Mouse (Mus musculus) kidney, embryonic 14.5 days (tissue): ENCODE results near the gene Dkk1. TPM values are rescaled to one million over a fixed set of nuclear protein-coding genes. Genes with fewer than 3 reads are reported as not detected.
A peak's percentile ranks its signal among the peaks of the same experiment; 100 is the strongest.
"Not testable (repeated sequence)": the region's sequence is repeated elsewhere in the genome, so short reads cannot be mapped to it uniquely, and the experiment has no call there.

Experiments used
- ATAC-seq: fragments of 200-750 bp; cut with Nextera tagmentation; 2 replicates; pipeline ENCODE4 v1.8.0; 2017; ENCODE audit warnings: moderate number of reproducible peaks, mild to moderate bottlenecking, moderate TSS enrichment, moderate library complexity; ENCODE audit not compliant: low FRiP score, low TSS enrichment
- H3K27ac ChIP-seq: fragments of 300-500 bp; sonication (generic); 2 replicates; pipeline ENCODE4 v1.5.1; 2014; ENCODE audit warnings: low read depth, mild to moderate bottlenecking, low read length, moderate library complexity, mixed read lengths
- H3K27me3 ChIP-seq: fragments of 300-500 bp; sonication (generic); 2 replicates; pipeline ENCODE4 v1.6.1; 2014; ENCODE audit warnings: mild to moderate bottlenecking, low read length; ENCODE audit not compliant: control insufficient read depth, insufficient read depth
- H3K36me3 ChIP-seq: fragments of 300-500 bp; sonication (generic); 2 replicates; pipeline ENCODE4 v1.6.1; 2014; ENCODE audit warnings: low read length, mixed read lengths; ENCODE audit not compliant: control insufficient read depth, insufficient read depth
- H3K4me1 ChIP-seq: fragments of 300-500 bp; sonication (generic); 2 replicates; pipeline ENCODE4 v1.6.1; 2014; ENCODE audit warnings: low read length, mixed read lengths; ENCODE audit not compliant: control insufficient read depth, insufficient read depth
- H3K4me2 ChIP-seq: fragments of 300-500 bp; sonication (generic); replicated peaks from 2 replicates; pipeline ENCODE4 v1.6.1; 2014; ENCODE audit warnings: low read depth, mild to moderate bottlenecking, low read length
- H3K4me3 ChIP-seq: fragments of 300-500 bp; sonication (generic); 2 replicates; pipeline ENCODE4 v1.5.1; 2014; ENCODE audit warnings: mild to moderate bottlenecking, low read length
- H3K9ac ChIP-seq: fragments of 300-500 bp; sonication (generic); 2 replicates; pipeline ENCODE4 v1.6.1; 2014; ENCODE audit warnings: low read depth, mild to moderate bottlenecking, low read length, moderate library complexity
- H3K9me3 ChIP-seq: fragments of 300-500 bp; sonication (generic); 2 replicates; pipeline ENCODE4 v1.6.1; 2016; ENCODE audit warnings: low read length; ENCODE audit not compliant: control insufficient read depth
- WGBS: fragments of 180-500 bp; shearing (Covaris S2); extraction: QIAGEN DNeasy Blood & Tissue Kit; methylation state at CpG from one replicate; pipeline ENCODE4 v1.1.7; 2014; 5-methylcytosine and 5-hydroxymethylcytosine counted together
- polyA plus RNA-seq: library from polyadenylated mRNA; unstranded; fragments of >200 nt; fragmentation: Nextera tagmentation; extraction: Ambion mirVana; gene quantifications from 2 replicates; pipeline ENCODE4 v1.2.1, GENCODE M21; 2014

Gene Dkk1
- polyA plus RNA-seq, 1 experiment from 2014 or later: 37.8 TPM

DNA sequence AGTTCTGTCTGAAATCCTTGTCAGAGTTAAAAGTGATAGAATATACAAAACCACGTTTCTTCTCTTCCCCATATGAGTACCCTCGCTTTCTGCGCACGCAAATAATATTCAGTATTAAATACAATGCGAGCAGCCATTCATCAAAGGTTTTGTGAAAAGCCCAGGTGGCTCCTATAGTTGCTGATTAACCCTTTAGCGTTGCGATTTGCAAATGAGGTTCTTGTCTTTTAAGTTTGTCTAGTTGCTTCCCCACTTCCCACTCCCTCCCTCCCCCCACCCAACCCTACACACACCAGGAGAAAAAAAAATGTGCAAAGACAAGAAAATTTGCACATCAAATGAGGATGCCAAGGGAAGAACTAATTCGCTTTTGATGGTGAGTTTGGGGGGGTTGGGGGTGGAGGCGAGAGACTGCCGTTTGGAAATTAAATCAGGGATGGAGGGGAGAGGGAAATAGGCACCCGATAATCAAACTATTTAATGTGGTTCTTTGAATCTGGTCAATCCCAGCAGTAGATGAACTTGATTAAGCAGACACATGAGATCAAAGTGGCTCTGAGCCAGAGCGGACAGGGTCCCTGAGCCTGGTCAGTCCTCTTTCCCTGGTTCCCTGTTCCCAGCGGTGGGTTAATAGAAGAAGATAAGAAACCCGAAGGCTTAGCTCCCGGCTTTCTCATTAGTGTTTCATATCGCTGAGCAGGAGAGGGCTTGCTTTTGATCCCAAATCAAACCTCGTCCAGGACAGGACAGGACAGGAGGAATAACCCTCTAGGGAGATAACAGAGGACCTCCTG lies 586 bp upstream of the Dkk1 start:
- peaks cover 15% of the 10 kb centered on the region; the same call in 1 of the 2 replicates for H3K27me3 ChIP-seq
- ATAC-seq: no peak
- WGBS: 1% methylated on average over 17 of the region's 17 CpGs
- no peaks in the 10 kb centered on the region for H3K9me3 ChIP-seq
- H3K36me3 ChIP-seq: no peaks in the 10 kb centered on the region
- H3K4me1 ChIP-seq: peaks cover 5% of the 10 kb centered on the region; the same call in 1 of the 2 replicates
- peak overlapping the region; percentile 54; the same call in 1 of the 2 replicates for H3K9ac ChIP-seq
- H3K4me3 ChIP-seq: peak overlapping the region; percentile 52
- H3K27ac ChIP-seq: no peak overlapping the region
- H3K4me2 ChIP-seq: peak overlapping the region; percentile 68

DNA sequence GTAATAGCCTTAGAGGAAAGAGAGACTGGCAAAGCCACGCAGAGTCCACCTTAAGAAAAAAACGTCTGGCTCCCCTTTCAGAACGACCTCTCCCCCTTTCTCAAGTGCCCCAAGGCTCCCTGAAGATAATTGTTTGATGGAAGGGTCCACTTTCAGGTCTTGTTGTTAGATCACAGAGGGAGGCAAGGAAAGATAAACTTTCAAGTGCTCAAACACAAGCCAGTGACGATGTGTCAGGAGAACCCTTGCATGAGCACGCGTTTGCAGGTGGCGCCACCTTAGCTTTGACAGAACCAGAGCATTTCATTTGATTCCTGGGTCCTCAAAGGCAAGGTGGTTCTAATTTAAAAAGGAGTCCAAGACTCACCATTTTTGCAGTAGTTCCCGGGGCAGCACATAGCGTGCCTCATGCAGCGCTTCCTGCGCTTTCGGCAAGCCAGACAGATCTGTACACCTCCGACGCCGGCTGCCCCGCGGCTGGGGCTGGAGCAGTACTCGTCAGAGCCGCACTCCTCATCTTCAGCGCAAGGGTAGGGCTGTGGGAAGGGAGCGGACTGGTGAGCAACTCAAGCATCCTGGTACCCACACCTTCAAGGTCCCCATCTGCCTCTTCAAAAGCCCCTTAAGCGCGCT lies 938 bp downstream of the Dkk1 start:
- Histone ChIP-seq H3K27ac (no peak overlapping the region), H3K36me3 (no peaks in the 10 kb centered on the region), H3K4me3 (peak overlapping the region; percentile 52), H3K9me3 (no peaks in the 10 kb centered on the region), H3K9ac (peak overlapping the region; percentile 54; the same call in 1 of the 2 replicates), H3K4me1 (peaks cover 5% of the 10 kb centered on the region; the same call in 1 of the 2 replicates), H3K4me2 (peak overlapping the region; percentile 68), H3K27me3 (peaks cover 15% of the 10 kb centered on the region; the same call in 1 of the 2 replicates)
- ATAC-seq: peak; percentile 71
- WGBS: 0% methylated on average over 23 of the region's 23 CpGs

DNA sequence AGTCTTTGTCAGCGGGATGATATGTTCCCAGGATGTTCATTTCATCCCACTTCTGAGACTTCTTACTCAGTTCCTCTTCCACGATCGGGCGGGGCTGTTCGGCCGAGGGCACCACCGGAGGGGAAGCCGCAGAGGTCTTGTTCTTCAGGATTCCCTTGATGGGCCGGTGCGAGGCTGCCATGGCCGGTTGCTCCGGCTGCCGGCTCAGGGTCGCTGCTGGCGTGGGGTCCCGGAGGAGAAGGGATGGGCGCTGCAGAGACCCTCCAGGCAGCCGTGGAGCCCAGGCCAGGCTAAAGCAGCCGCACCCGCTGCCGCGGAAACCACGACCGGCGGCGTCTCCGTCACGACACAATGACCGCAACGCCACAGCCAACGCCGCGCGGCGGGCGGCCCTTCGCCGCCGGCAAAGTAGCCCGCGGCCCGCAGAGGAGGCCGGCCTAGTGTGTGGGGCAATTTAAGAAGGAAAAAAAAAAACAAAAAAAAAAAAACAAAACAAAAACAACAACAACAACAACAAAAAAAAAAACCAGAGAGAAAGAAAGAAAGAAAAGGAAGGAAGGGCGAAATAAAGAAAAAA lies 10.0 kb downstream of the Dkk1 start:
- H3K9ac ChIP-seq: peak overlapping the region; percentile 37; the same call in 1 of the 2 replicates
- not testable (repeated sequence) for H3K4me1 ChIP-seq, H3K27ac ChIP-seq, H3K27me3 ChIP-seq, H3K36me3 ChIP-seq, H3K9me3 ChIP-seq, ATAC-seq
- WGBS: 2% methylated on average over 44 of the region's 44 CpGs
- H3K4me3 ChIP-seq: peak overlapping the region; percentile 40
- peak overlapping the region; percentile 55 for H3K4me2 ChIP-seq

DNA sequence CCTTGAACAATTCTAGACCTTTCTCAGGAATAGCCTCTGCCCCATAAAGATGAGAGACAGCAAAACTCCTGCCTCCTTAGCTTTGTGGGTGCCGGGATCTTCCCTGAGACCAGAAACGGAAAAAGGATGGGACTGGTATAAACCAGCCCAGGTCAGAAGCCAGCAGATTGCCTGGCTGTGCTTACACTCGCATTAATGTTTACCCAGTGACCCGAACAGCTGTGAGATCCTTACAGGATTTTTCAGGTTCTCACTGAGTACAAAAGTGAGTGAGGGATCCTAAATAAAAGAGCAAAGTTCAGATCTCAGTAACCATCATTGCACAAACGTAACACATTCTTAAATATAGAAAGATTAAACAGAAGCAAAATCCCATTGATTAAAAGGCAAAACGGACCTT lies 32.7 kb downstream of the Dkk1 start:
- Histone ChIP-seq H3K27ac (no peak overlapping the region), H3K27me3 (no peaks in the 10 kb centered on the region)

DNA sequence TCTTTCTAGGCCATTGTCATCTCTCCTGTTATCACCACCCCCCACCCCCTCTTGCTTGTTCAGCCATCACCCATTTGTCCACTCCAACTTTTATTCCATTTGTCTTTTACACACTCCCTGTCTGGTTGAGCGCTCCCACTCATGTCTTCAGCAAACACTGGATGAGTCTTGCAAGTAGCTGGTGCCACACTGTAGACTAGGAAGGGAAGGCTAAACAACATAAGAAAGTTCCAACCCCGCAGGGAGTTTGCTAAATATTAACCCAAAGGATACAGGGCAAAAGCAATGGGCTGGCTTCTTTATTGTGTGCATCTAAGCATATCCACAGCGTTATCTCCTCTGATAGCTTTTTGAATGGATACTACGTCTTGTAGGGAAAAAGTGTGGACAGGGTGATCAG lies 39.0 kb downstream of the Dkk1 start:
- ATAC-seq: no peak
- H3K4me1 ChIP-seq: no peaks in the 10 kb centered on the region
- no peaks in the 10 kb centered on the region for H3K27me3 ChIP-seq
- no peaks in the 10 kb centered on the region for H3K36me3 ChIP-seq
- H3K27ac ChIP-seq: no peak overlapping the region
- no peak overlapping the region for H3K9ac ChIP-seq
- no peak overlapping the region for H3K4me3 ChIP-seq
- H3K9me3 ChIP-seq: no peaks in the 10 kb centered on the region
- 57% methylated on average over 4 of the region's 4 CpGs for whole genome bisulfite sequencing
- H3K4me2 ChIP-seq: no peak overlapping the region

More for the DNA sequence above, 32.7 kb downstream of the Dkk1 start:
- H3K9ac ChIP-seq: no peak overlapping the region
- H3K9me3 ChIP-seq: no peaks in the 10 kb centered on the region
- no peak overlapping the region for H3K4me3 ChIP-seq
- no peak overlapping the region for H3K4me2 ChIP-seq
- WGBS: 65% methylated on average over 6 of the region's 6 CpGs
- H3K4me1 ChIP-seq: no peaks in the 10 kb centered on the region
- no peak for ATAC-seq
- no peaks in the 10 kb centered on the region for H3K36me3 ChIP-seq

DNA sequence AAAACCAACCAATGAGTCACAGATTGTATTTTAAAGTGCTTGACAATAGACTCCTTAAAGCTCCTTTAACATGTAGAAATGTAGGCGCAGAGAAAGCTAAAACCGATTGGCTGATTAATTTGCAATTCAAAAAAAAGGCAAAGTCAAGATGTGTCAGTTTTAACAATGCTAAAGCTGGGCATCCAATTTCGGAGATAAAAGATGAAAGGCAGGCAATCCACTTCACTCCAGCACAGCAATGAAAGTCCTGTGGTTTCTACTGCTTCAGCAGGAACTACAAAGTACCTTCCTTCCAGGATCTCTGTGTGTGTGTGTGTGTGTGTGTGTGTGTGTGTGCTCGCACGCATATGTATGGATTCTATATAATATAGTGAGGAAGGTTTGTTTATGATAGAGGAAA lies 44.0 kb downstream of the Dkk1 start:
- ATAC-seq: no peak
- H3K4me3 ChIP-seq: no peak overlapping the region
- no peak overlapping the region for H3K9ac ChIP-seq
- no peaks in the 10 kb centered on the region for H3K27me3 ChIP-seq
- H3K36me3 ChIP-seq: no peaks in the 10 kb centered on the region
- 38% methylated on average over 5 of the region's 5 CpGs for whole genome bisulfite sequencing
- H3K9me3 ChIP-seq: no peaks in the 10 kb centered on the region
- no peaks in the 10 kb centered on the region for H3K4me1 ChIP-seq
- H3K27ac ChIP-seq: no peak overlapping the region
- no peak overlapping the region for H3K4me2 ChIP-seq
